Mouse (Mus musculus) megakaryocyte progenitor cell, adult 5-6 weeks (primary cell): ENCODE measurements around the gene Sirpa. TPM values are rescaled to one million over a fixed set of nuclear protein-coding genes. Genes with fewer than 3 reads are reported as not detected.

Source experiments
- ATAC-seq: replicated peaks from 2 replicates; pipeline ENCODE4 v1.8.0; 2016; ENCODE audit warnings: mild to moderate bottlenecking, moderate TSS enrichment, inconsistent platforms; ENCODE audit not compliant: poor library complexity
- total RNA-seq, 2 experiments: library from RNA; stranded (forward) in 1 of 2; stranded (reverse) in 1 of 2; fragments of 157-497, 149-512 nt in 1 of 2; fragments of 200-1000 nt in 1 of 2; gene quantifications; 2 replicates each; pipeline versions ENCODE4 v1.2.3 to v1.2.4; 2015 to 2017

Gene Sirpa
- total RNA-seq (2015) (62.3 and 67.6 TPM in 2 replicates), total RNA-seq (2017) (67.5 and 73.8 TPM in 2 replicates)

DNA sequence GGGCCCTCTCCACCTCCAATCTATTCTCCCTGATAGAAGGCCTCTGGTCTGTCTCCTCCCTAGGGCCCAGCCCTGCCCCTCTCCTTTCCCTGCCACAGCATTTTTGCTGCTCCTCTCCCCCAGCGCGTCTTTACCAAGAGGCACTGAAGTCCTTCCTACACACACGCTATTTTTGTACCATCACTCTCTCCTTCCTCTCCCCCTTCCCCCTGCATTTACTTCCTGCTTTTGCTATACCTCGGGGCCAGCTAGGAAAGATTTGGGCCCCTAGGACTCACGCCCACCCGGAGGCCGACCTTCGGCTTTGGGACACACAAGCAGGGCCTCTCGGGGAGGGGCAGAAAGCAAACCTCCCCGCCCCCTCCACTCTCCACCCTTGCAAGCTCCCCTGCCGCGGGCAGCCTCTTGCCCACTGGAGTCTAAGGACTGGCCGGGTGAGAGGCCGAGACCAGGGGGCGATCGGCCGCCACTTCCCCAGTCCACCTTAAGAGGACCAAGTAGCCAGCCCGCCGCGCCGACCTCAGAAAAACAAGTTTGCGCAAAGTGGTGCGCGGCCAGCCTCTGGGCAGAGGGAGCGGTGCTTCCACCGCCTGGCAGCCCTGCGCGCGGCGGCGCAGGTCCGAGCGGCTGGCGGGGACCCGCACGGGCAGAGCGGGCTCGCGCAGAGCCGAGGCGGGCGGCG, at the start of gene Sirpa:
TSS of gene Sirpa (plus strand) at position 377 of the 682 bp plus-strand sequence.
- ATAC-seq = peak; percentile 60

DNA sequence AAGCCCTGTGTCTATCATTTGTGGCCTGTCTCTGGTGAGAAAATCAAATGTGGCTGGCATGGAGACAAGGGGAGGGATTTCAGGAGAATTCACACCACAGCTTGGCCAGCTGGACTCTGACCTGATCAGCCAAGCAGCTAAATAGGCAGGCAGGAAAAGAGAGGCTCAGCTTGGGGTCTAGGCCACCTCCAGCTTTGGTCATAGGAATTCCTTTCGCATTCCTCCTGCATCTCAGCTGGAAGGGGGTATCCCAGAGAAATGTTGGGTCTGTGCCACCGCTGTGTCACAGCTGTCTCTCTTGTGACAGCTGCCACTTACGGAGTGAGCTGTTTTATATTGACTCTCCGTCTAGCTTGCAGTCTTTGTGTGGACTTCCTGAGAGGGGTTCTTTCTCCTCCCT, 48.2 kb upstream of the Sirpa start:
- ATAC-seq = no peak

DNA sequence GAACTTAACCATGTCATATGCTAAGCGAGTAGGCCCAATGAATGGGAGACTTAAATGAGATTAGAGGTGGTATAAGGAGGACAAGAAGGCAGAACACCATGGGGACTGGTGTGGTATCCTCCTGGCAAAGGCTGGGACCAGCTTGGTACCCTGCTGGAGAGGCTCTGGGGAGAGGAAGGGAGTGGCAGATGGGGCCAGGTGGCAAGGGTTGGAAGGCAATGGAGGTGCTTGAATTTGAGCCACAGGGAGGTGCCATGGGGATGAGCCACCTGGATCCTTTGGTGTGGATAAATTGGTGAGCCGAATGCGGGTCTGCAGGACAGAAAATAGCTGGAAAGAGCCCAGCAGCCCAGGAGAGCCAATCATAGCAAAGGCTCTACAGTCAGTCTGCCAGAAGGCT, 47.7 kb upstream of the Sirpa start:
- ATAC-seq = no peak

DNA sequence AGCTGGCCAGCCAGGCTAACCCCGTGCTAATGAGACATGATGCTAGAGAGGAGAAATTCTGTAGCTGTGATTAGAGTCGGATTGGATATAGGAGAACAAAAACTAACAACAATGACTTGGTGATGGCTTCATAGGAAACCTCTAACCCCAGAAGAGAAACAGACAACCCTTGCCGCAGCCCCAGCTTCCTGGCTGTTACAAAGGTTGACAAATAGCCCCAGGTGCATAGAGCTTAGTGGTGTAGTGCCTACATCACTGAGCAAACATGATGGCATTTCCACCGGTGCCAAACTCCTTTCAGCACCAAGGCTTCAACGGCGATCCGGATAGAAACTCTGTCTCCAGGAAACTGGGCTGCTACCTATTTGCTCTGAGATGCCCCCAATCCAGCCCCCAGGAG, 47.0 kb upstream of the Sirpa start:
- ATAC-seq = peak; percentile 18

DNA sequence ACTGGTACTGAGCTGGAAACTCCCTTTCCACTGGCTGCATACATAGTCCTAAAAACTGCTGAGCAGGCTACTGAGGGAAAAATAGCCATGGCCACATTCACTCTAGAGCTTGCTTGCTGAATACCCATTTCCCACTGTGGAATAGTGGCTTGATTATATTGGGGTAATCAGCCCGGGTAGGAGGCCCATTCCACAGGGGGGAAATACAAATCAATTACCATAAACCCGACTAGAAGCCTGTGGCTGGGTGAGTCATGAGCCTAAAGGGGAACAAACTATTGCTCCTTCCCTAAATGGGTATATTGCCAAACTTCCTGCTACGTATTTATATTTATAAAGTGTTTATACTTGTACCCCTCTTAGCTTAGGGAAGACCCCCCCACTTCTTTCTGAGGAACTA, 45.9 kb upstream of the Sirpa start:
- peak; percentile 82 for ATAC-seq

DNA sequence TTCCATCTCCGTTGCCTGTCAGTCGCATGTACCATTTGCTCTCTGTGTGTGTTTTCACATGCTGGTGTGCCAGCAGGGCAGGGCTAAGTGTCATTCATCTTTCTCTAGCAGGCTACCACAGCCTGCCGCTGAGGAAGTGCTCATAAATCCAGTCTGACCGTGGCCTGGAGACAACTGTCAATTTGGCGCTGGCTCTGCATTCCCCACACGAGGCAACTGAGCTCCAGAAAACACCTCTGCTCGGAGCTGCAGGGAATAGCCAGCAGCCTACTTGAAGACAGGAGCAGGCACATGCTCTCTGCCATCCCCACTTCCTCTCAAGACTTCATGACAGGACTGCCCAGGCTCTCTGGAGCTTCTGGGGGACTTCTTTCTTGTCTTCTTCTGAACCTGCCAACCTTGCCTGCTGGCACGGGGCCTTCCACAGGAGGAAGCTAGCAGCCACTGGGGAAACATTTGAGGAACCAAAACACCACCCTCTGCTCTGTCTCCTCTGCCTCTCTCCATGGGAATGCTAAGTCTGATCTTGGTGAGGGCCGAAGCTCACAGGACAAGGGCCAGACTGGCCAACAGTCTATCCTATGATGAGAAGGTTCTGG, 43.0 kb upstream of the Sirpa start:
- ATAC-seq = peak; percentile 51

DNA sequence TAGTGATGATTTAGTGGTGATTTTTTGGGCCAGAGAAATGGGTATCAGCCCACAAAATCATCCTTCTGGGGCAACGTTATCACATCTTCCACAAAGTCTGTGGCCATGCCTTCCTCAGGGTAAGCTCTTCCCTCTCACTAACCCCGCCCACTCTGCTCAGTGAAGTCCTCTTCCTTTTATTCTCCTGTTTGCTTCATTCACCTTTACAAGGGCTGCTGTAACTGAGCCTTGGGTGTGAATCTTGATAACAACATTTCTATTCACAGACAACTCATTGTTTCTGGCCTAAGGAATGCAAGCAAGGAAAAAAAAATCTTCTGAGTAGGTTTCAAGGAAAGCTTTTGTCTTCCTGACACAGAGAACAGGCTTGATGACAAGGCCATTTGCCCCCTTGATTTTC, 41.9 kb upstream of the Sirpa start:
- peak; percentile 49; the same call in 1 of the 2 replicates for ATAC-seq

DNA sequence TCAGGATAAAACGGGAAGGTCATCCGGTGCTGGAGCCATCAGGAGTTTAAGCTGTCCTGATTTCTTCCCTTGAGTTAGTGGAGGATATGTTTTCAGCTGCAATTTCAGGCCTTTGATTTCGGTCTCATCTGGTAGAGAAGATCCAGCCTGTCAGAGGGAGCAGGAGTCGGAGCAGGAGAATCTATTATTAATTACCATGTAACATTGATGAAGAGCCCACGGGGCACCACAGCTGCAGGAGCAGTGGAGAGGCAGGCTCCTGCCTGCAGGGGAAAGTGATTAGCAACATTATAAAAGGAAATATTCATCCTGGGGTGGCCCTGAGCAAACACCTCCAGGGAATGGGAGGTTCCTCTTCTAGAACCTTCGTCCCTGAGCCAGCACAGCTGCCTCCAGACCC, 36.6 kb upstream of the Sirpa start:
- no peak for ATAC-seq

DNA sequence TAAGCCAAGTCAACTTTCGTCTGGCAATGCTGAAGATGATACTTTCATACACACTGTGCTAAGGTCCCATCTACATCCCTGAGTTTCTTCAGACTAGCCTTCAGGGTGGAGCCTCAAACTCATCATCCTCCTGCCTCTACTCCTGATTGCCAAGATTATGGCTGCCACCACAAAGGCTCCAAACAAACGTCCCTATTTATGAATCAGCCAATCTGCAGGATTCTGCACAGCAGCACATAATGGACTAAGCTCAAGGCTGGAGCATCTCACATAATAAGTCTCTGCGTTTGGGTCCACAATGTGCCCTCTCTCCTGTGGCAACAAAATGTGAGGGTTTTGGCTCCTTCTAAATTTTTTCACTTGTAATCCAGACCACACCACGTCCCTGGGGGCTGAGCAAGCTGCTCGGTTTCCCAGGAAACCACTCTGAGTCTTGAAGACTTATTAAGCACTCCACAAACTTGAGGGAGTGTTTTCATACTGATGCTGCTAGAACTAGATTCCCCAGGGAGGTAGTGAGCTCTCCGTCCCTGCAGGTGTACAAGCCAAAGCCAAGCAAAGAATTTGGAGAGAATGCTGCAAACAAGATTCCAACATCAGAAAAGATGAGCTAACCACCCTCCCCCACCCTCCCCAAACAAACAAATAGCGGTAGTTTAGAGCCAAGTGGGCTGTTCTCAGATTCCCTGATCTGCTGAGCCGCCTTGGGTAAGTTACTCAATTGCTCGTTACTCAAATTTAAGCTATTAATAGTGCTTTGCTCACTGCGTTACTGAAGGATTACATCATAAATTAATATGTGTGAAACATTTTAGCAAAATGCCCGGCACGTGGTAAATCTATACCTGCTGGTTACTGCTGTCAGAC, 34.4 kb upstream of the Sirpa start:
- peak; percentile 65 for ATAC-seq

DNA sequence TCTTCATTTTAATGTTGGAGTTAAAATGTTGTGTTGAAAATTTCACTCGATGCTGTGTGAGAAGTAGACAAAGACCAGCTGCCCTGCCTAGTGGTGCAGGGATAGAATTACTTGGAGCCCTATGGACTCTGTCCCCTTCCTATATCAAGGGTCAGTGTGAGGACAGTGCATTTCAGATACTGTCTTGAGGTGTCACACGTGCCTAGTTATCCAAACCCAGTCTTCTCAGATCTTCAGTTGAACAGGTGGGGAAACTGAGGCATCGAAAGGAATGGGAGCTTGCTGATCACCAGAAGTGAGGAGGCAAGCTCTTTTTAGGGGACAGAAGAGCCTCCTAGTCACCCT, 33.8 kb upstream of the Sirpa start:
- no peak for ATAC-seq

DNA sequence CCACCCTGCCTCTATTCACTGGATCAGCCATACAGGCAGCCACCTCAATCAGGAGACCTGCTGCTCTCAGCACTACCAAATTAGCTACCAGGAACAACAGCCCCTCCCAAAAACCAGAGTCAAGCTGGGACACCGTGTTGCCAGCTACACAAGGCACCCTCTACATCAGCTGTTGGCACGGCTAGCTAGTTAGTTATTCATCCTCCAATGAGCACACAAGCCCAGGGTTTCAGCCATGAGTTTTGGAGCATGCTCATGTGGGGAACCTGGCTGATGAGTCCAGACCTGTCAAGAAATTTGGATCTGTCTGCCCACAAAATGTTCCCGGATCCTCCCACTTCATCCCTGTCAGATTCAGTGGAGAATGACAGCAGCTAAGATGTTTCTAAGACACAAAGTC, 30.8 kb upstream of the Sirpa start:
- ATAC-seq = no peak

DNA sequence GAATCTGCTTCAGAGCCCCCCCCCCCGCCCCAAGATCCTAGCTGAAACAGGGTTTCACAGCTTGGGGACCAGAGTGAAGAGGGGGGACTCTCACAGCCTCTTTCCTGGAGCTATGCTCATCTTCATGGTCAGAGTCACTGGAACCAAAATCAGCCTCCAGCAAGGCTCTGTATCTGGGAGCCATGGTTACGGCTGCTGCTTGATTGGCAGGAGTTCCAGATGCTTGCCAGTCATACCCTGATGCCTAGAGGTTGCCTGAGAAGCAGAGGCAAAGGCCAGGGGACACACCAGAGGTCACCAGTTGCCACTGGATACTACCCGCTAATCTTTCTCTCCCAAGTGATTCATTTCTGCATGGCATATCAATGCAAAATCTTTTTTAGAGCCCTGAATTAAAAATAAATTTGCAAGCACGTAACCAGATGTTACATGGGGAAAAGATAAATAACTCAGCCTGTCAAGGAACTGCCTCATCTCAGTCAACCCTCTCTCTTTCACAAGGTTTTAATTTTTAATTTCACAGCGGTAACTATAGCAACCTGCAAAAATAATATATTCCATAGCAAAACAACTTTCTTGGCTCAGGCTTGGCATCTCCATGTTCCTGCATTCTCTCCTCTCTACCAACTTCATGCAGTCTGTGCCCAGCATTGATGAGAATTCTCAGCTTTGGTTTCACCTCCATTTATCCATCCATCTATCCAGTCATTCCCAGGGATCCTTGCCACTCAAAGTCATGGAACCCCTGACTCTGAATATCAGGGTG, 28.5 kb upstream of the Sirpa start:
- ATAC-seq = no peak

DNA sequence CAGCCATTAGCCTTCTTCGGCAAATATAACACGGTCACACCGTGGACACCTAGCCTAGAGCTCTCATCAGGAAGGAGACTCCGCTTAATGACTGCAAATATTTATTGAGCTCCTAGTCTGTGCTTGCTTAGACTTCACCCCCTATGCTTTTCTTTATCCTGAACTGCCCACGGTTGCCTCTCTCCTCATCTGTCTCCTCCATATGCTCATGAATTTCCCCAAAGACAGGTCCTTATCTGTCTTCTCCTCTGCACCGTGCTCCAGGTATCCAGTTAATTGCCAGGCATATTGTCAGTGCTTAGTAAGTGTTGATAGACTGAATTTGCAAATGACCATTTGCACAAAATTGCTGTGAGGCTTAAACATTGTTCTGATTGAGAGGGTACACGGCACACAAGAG, 23.5 kb upstream of the Sirpa start:
- no peak for ATAC-seq

DNA sequence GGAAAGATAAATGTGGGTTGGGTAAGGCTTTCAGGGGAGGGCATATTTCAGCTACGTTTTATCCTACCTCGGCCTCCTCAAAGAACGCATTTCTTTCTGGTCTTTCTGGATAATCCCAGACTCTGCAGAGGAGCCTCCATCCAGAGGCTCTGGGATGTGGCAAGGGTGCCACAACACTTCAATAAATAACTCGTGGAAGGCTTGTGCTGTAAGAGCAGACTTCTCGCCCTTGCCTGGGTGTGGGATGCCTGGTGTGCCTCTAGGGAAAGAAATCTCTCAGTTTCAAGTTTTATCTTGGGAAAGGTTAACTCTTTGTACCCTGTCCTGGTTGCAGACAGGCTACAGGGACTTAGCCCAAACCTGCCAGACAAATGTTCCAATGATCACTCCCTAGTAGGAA, 23.1 kb upstream of the Sirpa start:
- ATAC-seq = no peak

DNA sequence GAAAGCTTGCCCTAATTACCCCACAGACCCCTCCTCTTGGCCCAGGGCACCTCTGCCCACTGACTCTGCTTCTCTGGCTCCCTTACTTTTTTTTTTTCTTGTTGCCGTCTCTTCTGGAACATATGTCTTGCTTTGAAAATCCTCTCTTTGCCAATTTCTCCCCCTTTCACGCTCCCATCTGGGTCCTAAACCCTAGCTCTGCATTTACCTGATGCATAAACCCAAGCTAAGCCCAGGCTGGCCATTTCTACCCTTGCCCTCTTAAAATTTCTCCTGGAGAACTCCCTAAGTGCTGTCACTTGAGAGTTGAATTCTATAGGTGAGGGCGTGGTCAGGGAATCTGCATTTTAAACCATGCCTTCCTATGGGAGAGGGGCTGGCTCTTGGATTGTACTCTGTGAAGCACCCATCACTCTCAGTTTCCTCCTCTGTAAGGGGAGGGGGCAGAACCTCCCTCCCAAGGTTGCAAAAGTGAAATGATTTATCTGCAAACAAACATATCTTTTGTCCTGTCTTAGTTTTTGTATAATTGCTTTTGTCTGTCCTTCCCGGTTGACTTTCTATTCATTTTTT, 18.8 kb upstream of the Sirpa start:
- ATAC-seq = no peak

DNA sequence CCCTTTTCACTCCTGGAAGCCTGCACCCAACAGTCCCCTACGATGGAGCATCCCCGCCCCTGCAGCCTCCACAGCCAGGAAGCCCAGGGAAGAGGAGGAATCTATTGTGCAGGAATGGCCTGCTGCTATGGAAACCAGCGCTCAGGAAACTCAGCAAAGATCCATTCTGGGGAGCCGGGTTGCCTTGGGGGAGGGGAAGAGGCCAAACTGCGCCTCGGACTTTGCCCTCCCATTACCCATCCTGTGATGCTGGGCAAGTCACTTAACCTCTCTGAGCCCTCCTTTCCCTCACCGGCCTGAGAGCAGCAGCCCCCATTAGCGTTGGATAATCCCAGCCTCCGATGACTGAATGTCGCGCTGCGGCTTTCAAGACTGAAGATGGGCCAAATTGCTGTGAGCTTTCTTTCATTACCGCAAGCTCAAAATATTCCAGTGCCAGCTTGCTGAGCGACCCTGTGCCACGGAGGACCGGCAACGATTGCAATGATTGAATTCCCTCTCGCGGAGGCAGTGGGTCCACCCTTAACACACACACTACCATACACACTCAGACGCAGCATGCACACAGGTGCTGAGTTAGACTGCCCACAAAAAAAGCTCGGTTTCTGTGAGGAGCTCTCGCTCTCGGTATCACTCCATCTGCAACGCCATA, 18.1 kb upstream of the Sirpa start:
- no peak for ATAC-seq

DNA sequence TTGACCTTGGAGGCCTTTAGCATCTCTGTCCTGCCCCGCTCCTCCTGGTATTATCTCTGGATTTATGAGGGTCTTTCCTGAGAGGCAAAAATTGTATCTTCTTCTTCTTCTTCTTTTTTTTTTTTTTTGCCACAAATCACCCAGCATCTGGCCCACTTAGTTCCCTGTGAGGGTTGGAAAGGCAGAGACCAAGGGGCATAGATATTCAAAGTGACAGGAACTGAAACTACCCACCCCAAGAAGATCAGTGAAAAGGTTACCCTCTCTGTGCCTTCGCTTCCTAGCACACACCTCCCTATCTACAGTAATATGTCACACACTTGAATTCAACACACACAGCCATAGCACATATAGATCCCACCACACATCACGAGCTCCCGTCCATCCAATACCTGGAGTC, 17.5 kb upstream of the Sirpa start:
- ATAC-seq = peak; percentile 65

DNA sequence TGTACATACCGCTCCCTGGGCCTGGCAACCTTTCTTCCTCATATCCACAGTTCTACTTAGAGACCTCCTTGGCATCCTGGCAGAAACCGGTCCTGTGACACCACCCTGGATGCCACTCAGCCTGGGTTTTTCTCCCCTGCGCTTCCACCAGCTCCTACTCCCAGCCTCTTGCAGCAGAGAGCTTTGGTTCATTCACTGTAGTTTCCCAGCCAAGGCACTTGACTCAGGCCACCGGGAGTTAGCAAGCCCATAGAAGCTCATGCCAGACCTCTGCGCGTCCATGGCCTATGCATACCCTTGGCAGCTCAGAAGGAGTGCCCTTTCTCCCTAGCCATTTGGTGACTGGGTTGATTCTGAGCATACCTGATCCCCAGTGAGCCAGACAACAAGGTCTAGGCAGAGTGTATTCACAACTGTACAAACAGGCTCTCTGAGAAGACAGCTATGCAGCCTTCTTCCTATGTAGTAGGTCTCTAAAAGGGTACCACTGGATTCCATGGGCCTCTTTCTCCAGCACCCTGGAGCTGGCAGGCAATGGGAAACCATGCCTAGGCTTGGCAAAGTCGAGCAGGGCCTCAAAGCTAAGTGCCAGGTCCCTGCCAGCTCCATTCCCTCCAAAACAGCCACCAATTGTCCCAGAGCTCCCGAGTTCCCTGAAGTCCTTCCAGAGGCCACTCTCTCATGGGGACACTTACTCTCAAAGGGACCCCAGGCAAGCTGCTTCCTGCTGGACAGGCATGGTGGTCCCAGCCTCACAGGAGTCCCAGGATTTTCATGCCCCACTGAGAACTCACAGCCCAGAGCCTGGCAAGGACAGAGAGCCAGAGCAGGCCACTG, 15.8 kb upstream of the Sirpa start:
- ATAC-seq = no peak

DNA sequence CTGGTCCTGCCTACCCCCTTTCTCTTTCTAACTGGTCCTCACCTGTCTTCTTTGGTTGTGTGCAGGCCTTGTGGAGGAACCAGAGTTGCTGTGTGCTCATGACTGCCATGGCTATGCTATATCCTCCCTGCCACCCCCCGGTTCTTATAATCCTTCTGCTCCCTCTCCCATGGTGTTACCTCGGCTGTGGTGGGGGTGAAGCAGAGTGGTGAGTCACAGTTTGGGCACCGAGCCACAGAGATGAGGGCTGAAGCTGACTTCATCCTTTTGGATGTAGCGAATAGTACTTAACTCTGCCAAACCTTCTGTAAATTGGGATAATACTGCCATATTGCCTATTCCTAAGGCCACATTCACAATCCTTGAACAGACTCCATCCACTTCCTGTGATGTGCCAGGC, 12.0 kb upstream of the Sirpa start:
- ATAC-seq = no peak

DNA sequence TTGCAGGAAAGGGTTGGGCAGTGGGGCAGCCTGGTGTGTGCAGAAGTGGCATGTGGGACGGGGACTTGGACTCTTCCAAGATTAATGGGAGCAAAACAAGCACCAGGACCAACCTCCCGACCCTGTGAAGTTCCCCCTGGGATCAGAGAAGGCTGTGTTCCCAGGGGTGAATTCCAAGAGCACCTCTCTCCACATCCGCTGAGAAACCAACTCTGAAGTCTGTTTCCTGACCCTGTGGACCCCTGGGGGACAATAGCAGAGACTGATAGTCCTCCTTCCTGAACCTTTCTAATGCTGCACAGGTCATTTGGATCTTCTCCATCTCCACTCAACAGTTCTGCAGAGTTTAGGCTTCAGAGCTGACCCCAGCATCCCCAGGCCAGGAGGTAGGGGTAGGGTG, 10.8 kb upstream of the Sirpa start:
- ATAC-seq = no peak
